Mouse (Mus musculus) heart, postnatal 10 days (tissue): ENCODE measurements around the gene Fbxo24. TPM values are rescaled to one million over a fixed set of nuclear protein-coding genes. Genes with fewer than 3 reads are reported as not detected.
"Not testable (repeated sequence)": the region's sequence is repeated elsewhere in the genome, so short reads cannot be mapped to it uniquely, and the experiment has no call there.

Source experiments
- DNase-seq, 2 experiments: peaks; one replicate each; pipeline ENCODE4 v3.0.0; 2021
- intact Hi-C: fragments of 180-260 bp; cut with DNase I; formaldehyde crosslinking; loops from one replicate; pipeline ENCODE4 v1.15.1; 2025
- total RNA-seq, 2 experiments: library from RNA; stranded (reverse); gene quantifications; 2 replicates each; pipeline ENCODE4 v1.2.3; 2021

Fbxo24 gene
- total RNA-seq, 2 experiments from 2014 or later, result 0.20 to 0.29 TPM

GRCm38 (mm10) chr5:137645091-137645651, 16.4 kb upstream of the Fbxo24 start:
- intact Hi-C loops, result loop anchor here (10.0 kb wide), 1 partner anchor 260 kb away; no protein-coding TSS in a partner anchor
- DNase-seq, result no peak

GRCm38 (mm10) chr5:137644484-137644883, 15.7 kb upstream of the Fbxo24 start:
- no peak for DNase-seq
- intact Hi-C loops, result loop anchor here (10.0 kb wide), 1 partner anchor 260 kb away; no protein-coding TSS in a partner anchor

- intact Hi-C loops, result loop anchor here (10.0 kb wide), 1 partner anchor 258 kb away; no protein-coding TSS in a partner anchor
- DNase-seq, result no peak
Measured at GRCm38 (mm10) chr5:137642886-137643285, 14.1 kb upstream of the Fbxo24 start.

GRCm38 (mm10) chr5:137641054-137641453, 12.3 kb upstream of the Fbxo24 start, which contains the start of gene Sap25:
Gene Sap25 (plus strand): TSS chr5:137641334.
- intact Hi-C loops, result loop anchor here (10.0 kb wide), 1 partner anchor 256 kb away; no protein-coding TSS in a partner anchor

GRCm38 (mm10) chr5:137639472-137639871, 10.7 kb upstream of the Fbxo24 start:
- DNase-seq, result no peak
- intact Hi-C loops, result no loop called here

More at GRCm38 (mm10) chr5:137641054-137641453, 12.3 kb upstream of the Fbxo24 start, which contains the start of gene Sap25:
- no peak for DNase-seq

GRCm38 (mm10) chr5:137633397-137634084, 4.7 kb upstream of the Fbxo24 start:
- DNase-seq, result no peak
- intact Hi-C loops, result no loop called here

GRCm38 (mm10) chr5:137631591-137631990, 2.8 kb upstream of the Fbxo24 start:
- intact Hi-C loops, result loop anchor here (2.0 kb wide), 1 partner anchor 31 kb away; the partner anchor contains the start of gene Mospd3
- DNase-seq, result no peak

- intact Hi-C loops, result loop anchor here (2.0 kb wide), 1 partner anchor 30 kb away; the partner anchor contains the start of gene Mospd3
- DNase-seq, result peak; percentile 52 to 58
Measured at GRCm38 (mm10) chr5:137631171-137631570, 2.4 kb upstream of the Fbxo24 start.

GRCm38 (mm10) chr5:137630602-137631001, 1.8 kb upstream of the Fbxo24 start:
- intact Hi-C loops, result loop anchor here (2.0 kb wide), 1 partner anchor 30 kb away; the partner anchor contains the start of gene Mospd3
- peak; percentile 55 to 58 for DNase-seq

- peak in 1 of 2 experiments; percentile 36 for DNase-seq
- intact Hi-C loops, result loop anchor here (2.0 to 5.0 kb wide), 2 partner anchors 29 to 98 kb away; partner anchors contain the start of genes Epo, Gnb2 and Mospd3
Measured at GRCm38 (mm10) chr5:137629906-137630545, 1.2 kb upstream of the Fbxo24 start.

GRCm38 (mm10) chr5:137629306-137629721, 512 bp upstream of the Fbxo24 start:
- intact Hi-C loops, result loop anchor here (5.0 kb wide), 1 partner anchor 97 kb away; the partner anchor contains the start of genes Epo and Gnb2

GRCm38 (mm10) chr5:137627991-137628390, 811 bp downstream of the Fbxo24 start:
- peak in 1 of 2 experiments; percentile 53 for DNase-seq
- intact Hi-C loops, result loop anchor here (5.0 kb wide), 1 partner anchor 96 kb away; the partner anchor contains the start of genes Epo and Gnb2

More at GRCm38 (mm10) chr5:137629306-137629721, 512 bp upstream of the Fbxo24 start:
- no peak for DNase-seq

GRCm38 (mm10) chr5:137623937-137624530, 4.8 kb downstream of the Fbxo24 start:
- intact Hi-C loops, result no loop called here

GRCm38 (mm10) chr5:137615347-137615746, 13.5 kb downstream of the Fbxo24 start:
- DNase-seq, result no peak
- intact Hi-C loops, result no loop called here

More at GRCm38 (mm10) chr5:137623937-137624530, 4.8 kb downstream of the Fbxo24 start:
- no peak for DNase-seq

- DNase-seq, result not testable (repeated sequence)
Measured at GRCm38 (mm10) chr5:137614921-137615320, 13.9 kb downstream of the Fbxo24 start.

GRCm38 (mm10) chr5:137613550-137613949, 15.3 kb downstream of the Fbxo24 start, which contains the start of gene Pcolce:
Gene Pcolce (minus strand): TSS chr5:137613784.
- peak in 1 of 2 experiments; percentile 34 for DNase-seq
- intact Hi-C loops, result no loop called here

More at GRCm38 (mm10) chr5:137614921-137615320, 13.9 kb downstream of the Fbxo24 start:
- intact Hi-C loops, result not testable (repeated sequence)

- intact Hi-C loops, result no loop called here
- DNase-seq, result peak in 1 of 2 experiments; percentile 21
Measured at GRCm38 (mm10) chr5:137613076-137613475, 15.7 kb downstream of the Fbxo24 start.

GRCm38 (mm10) chr5:137611245-137611602, 17.6 kb downstream of the Fbxo24 start:
- DNase-seq, result peak; percentile 85 to 87
- intact Hi-C loops, result no loop called here

GRCm38 (mm10) chr5:137610548-137611244, 18.1 kb downstream of the Fbxo24 start:
- peak; percentile 89 for DNase-seq
- intact Hi-C loops, result no loop called here
